Mouse (Mus musculus): ENCODE measurements around the gene Btg1-ps1. TPM values are rescaled to one million over a fixed set of nuclear protein-coding genes. Genes with fewer than 3 reads are reported as not detected.
"Not testable (repeated sequence)": the region's sequence is repeated elsewhere in the genome, so short reads cannot be mapped to it uniquely, and the experiment has no call there.

The Btg1-ps1 gene
- total RNA-seq (2021) = not detected

DNA sequence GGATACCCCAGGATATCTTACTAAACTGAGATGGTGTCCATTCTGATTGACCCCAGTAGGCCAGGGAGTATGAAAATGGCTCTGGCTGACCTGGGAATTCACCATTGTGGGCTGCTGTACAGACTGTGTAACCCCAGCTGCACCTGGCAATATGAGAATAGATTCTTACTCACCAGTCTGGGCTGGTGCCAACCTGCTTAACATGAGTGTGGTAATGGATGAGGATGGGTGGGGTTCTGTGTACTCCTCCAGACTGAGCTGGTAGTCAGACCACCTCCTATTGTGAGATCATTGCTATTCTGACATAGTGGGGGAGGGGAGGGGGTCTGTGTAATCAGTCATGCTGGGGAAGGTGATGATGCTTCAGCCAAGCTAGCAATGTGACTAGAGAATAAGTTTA, at the start of gene Btg1-ps1:
TSS of gene Btg1-ps1 (minus strand) at position 219 of the 400 bp plus-strand sequence.
- not testable (repeated sequence) for DNase-seq

DNA sequence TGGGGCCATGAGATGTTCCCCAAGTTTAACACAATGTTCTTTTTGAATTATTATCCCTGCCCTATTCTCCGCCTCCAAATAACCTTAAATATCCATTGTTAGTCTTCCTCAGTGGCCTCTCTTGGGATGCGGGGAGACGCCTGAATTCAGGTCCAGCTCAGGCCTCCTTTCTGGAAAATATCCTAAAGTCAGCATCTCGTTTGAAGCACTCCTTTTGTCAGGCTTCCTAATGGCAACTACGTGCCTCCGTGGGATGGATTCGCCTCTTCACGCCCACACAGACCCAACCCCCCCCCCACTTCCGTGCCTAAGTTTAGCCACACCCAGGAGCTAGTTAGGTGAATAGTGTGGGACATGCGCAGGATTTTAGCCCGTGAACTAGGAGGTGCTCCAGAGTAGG, 47.6 kb upstream of the Btg1-ps1 start, which contains the start of gene Rhox10:
TSS of gene Rhox10 (plus strand) at position 301 of the 400 bp plus-strand sequence.
- no peak for DNase-seq

DNA sequence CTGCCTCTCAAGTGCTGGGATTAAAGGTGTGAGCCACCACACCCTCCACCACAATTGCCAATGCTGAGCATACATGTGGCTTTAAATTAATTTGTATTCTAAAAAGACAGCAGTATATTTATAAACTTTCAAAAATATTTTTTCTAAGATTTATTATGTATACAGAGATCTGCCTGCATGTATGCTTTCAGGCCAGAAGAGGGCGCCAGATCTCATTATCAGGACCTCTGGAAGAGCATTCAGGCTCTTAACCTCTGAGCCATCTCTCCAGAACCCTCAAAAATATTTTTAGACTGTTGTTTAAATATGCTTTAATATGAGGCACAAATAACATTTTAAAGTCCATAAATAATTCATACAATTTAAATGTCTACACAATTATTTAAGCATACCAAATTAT, 42.9 kb upstream of the Btg1-ps1 start:
- no peak for DNase-seq

DNA sequence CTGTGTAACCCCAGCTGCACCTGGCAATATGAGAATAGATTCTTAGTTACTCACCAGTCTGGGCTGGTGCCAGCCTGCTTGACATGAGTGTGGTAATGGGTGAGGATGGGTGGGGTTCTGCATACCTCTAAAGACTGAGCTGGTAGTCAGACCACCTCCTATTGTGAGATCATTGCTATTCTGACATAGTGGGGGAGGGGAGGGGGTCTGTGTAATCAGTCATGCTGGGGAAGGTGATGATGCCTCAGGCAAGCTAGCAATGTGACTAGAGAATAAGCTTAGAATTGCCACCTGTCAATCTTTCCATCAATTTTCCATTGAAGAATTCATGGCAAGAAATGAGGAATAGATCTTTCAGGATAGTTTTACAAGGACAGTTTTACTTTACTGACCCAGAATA, 24.4 kb upstream of the Btg1-ps1 start, which contains the start of gene Btg1-ps2:
TSS of gene Btg1-ps2 (minus strand) at position 101 of the 400 bp plus-strand sequence.
- DNase-seq = not testable (repeated sequence)

DNA sequence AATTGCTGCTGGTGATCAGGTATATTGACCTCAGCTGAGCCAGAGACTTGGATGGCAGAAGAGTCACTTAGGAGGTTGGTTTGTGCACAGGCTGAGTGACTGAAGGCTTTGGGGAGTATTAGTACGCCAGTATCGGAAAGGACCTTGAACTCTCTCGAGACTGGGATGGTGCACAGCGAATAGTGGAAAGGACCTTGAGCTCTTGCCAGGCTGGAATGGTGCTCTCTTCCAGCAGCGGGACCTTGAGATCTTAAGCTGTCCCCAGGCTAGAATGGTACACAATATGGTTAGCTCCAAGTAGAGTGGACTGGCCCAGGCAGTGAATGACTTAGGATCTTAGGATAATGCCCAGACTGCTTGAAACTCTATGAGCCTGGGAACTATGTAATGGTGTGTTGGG, 21.1 kb upstream of the Btg1-ps1 start:
- DNase-seq = no peak

DNA sequence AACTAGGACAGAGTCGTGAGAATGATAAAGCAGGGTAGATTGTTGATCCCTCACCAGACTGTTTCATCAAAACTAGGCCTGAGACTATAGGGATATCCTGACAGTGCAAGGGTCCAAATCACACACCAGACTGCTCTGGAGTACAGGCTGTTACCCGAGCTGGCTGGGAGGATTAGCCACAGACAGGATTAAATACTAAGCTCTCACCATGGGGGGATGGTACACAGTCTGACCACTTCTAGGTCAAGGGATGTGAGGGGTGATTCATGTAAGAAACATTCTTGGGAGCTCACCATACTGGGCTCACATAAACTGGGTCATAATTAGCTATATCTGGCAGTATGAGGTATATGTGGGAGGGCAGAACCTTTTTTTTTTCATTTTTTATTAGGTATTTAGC, 15.2 kb upstream of the Btg1-ps1 start:
- no peak for DNase-seq

DNA sequence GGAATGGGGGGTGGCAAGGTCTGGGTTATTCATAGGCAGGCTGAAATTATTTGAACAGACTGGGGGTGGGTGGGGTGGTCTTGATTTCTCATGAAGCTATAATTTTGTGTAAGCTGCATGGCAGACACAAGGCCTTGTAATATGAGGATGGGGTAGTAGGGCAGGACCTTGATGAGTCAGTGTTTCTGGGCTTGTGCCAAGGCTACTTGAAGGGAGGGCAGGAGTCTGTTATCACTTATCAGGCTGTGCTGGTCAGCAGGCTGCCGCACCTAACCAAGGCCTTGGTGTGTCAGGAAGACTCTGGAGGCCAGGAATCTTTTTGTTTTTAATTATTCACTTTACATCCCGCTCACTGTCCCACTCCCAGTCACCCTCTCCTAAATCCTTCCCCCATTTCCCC, 9.9 kb downstream of the Btg1-ps1 start:
- DNase-seq = no peak

Other genes with a start within 250 kb of the Btg1-ps1 start
- not detected for gene Rhox5, start 214.0 kb downstream of the Btg1-ps1 start, total RNA-seq (2021)
- gene Rhox6, start 191.9 kb downstream of the Btg1-ps1 start, total RNA-seq (2021) = not detected
- gene Rhox7a, start 187.1 kb downstream of the Btg1-ps1 start, total RNA-seq (2021) = not detected
- gene Rhox8, start 139.9 kb downstream of the Btg1-ps1 start, total RNA-seq (2021) = not detected
- not detected for gene Rhox7b, start 121.6 kb downstream of the Btg1-ps1 start, total RNA-seq (2021)
- not detected for gene Rhox9, start 117.0 kb downstream of the Btg1-ps1 start, total RNA-seq (2021)
- not detected for gene Btg1-ps2, start 24.3 kb upstream of the Btg1-ps1 start, total RNA-seq (2021)
- gene Rhox10, start 47.7 kb upstream of the Btg1-ps1 start, total RNA-seq (2021) = not detected
- gene Rhox11, start 66.3 kb upstream of the Btg1-ps1 start, total RNA-seq (2021) = not detected
- not detected for gene Rhox12, start 92.1 kb upstream of the Btg1-ps1 start, total RNA-seq (2021)
- gene Rhox13, start 102.4 kb upstream of the Btg1-ps1 start, total RNA-seq (2021) = not detected
- gene Zbtb33, start 171.0 kb upstream of the Btg1-ps1 start, total RNA-seq (2021) = 10 to 100 TPM; 24.0 to 25.8 TPM
- gene Tmem255a, start 233.6 kb upstream of the Btg1-ps1 start, total RNA-seq (2021) = 10 to 100 TPM; 20.0 to 24.1 TPM